Mouse (Mus musculus) cerebellum, adult 2 months (tissue): ENCODE data around the gene Bcl2l13.

Experiments used
- CTCF ChIP-seq: fragments of 200-500 bp; IDR thresholded peaks from 2 replicates; pipeline ENCODE4 v1.5.1; 2011; ENCODE audit warnings: low read depth, mild to moderate bottlenecking, control low read depth, low read length, moderate library complexity, borderline replicate concordance; ENCODE audit not compliant: insufficient read depth
- POLR2A ChIP-seq: fragments of 200-500 bp; IDR thresholded peaks from 2 replicates; pipeline ENCODE4 v1.6.1; 2011; ENCODE audit warnings: low read length, control low read depth, borderline replicate concordance; ENCODE audit not compliant: insufficient read depth

- 0 out of 2 replicates have a peak, but pooled peaks have one; percentile 17 for TF ChIP-seq CTCF
- TF ChIP-seq POLR2A: no peak
Observed at GRCm38 (mm10) chr6:120792947-120793346, 43.1 kb upstream of the Bcl2l13 start.
